In genomic region chr3:148501801-148502200, GRCm38 (mm10) we compare ENCODE assay signal across 12 mouse cellular contexts.
DNase-seq lines count a peak whose midpoint lies in the region; ATAC-seq lines count a peak whose summit lies in the region.
"Had no signal": no experiment of that assay in that cellular context is flagged by ENCODE, and none has a peak within 500 bp of the region (broad histone marks: within the 10 kb centered on the region; RNA-seq: fewer than 3 reads in every experiment).

No protein-coding gene starts in this region.

- intact Hi-C loops in gastrocnemius, postnatal 36 days (cut with DNase I) = no loop called here

- ATAC-seq in granulocyte monocyte progenitor cell, adult 5-6 weeks (replicated peaks; ENCODE audit: poor library complexity, severe bottlenecking) = no peak

- peak; percentile 11 for DNase-seq in gastrocnemius, postnatal 25 days
- DNase-seq in gastrocnemius, postnatal 36 days = no peak
- DNase-seq in lung, postnatal 36 days = peak; percentile 22
- DNase-seq in lung, postnatal 4 days = no peak
- peak; percentile 31 for DNase-seq in fibroblast of lung, adult 2 months (ENCODE audit: low read depth)
- no peak for DNase-seq in spleen, postnatal 14 days (ENCODE audit: low spot score in 2 of 2)
- DNase-seq: cerebellum, adult 11 months; cerebellum, adult 9-11 months; kidney, adult 8-10 months; kidney, postnatal 10 days; lung, embryonic 14.5 days had no signal

Comparison
In these comparisons a context has a peak if more than half of its experiments do, and no peak if none do; other contexts are left out.
1. DNase-seq: peak in gastrocnemius, postnatal 25 days (single experiment), lung, postnatal 36 days (single experiment) and fibroblast of lung, adult 2 months (single experiment); none in gastrocnemius, postnatal 36 days (0 of 2), lung, postnatal 4 days (0 of 2) and spleen, postnatal 14 days (0 of 2).